Mouse (Mus musculus) MEL-GATA-1-ER (cell line): Measurements from ENCODE around the gene Gm49339.
"Not testable (repeated sequence)": the region's sequence is repeated elsewhere in the genome, so short reads cannot be mapped to it uniquely, and the experiment has no call there.

ENCODE experiments used
- DNase-seq: peaks from one replicate; pipeline ENCODE4 v3.0.0-alpha.2; 2012; ENCODE audit warnings: low read depth; ENCODE audit errors: extremely low read depth

The Gm49339 gene

GRCm38 (mm10) chr10:51480397-51480796, at the start of gene Gm49339, which contains the start of gene Lilr4b:
TSS of gene Gm49339 (plus strand) at chr10:51480612.
TSS of gene Lilr4b (plus strand) at chr10:51480632.
- DNase-seq: not testable (repeated sequence)

DNA sequence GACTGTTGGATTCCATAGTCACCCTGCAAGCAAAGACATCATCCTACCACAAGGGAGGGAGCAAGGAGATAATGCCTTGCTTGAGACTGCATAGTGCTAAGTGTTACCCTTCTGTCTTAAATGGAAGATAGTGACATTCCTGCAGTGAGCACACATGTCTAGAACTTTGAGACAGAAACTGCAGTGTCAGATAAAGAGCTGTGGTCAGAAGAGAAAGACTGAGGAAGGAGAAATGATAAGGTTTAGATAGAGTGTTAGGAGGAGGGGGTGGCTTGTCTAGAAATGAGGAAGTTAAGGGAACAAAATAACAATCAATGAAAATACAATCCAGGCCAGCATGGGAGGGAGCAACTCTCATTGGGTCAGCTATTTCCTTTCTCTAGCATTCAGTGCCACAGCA, 47.5 kb upstream of the Gm49339 start:
- DNase-seq: peak; percentile 91

- no peak for DNase-seq
Measured at GRCm38 (mm10) chr10:51435684-51436083, 44.7 kb upstream of the Gm49339 start.

- DNase-seq: no peak
Measured at GRCm38 (mm10) chr10:51451610-51452009, 28.8 kb upstream of the Gm49339 start.

DNA sequence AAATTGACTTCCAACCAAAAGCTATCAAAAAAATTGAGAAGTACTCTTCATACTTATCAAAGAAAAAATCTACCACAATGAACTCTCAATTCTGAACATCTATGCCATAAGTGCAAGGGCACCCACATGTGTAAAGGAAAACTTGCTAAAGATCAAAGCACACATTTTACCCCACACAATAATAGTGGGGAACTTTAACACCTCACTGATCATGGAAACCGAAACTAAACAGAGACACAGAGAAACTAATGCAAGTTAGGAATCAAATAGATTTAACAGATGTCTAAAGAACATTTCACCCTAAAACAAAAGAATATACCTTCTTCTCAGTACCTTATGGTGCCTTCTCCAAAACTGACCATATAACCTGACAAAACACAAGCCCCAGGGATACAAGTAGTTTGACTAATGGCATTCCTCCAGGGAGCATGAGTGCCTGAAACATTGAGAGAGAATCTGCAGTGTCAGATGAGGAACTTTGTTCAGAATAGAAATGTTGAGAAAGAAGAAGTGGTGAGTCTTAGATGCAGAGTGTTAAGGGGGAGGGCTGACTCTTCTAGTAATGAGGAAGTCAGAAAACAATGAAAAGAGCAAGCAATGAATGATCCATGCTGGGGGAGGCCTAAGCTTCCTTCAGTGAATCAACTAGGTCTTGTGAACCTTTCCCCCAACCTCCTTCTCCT, 26.7 kb upstream of the Gm49339 start:
- DNase-seq: peak; percentile 94

DNA sequence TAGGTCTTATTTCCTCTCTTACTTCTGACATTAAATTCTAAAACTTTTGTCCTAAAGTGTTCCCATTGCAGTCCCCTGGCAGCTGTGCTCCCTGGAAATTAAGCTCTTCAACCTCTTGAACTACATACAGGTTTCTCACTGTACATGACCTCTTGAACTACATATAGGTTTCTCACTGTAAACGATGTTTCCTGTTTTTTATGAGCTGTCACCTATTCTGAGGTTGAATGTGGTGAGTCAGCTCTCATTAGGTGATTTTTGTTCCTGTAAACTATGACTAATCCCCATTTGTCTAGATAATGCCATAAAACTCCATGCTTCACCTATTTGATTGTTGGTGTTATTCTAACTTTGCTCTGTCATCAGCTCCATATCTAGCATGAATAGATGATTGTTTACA, 26.0 kb upstream of the Gm49339 start:
- no peak for DNase-seq

DNA sequence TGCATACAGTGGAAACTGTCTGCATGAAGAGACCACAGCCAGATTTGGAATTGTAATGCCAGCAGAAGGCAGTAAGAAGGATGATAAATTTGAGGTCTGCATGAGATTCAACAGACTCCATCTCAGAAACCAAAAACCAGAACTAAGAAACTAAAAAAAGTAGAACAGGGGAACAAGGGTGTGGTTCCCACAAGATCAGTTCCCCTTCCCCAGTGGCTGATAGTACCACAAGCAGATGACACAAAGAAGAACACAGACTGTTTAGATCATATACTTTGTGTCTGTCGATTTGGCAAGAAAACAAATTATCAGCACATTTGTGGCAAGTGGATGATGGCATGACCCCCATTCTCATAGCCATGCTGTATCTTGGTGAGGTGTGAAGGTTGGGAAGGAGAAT, 24.6 kb upstream of the Gm49339 start:
- DNase-seq: peak; percentile 82

DNA sequence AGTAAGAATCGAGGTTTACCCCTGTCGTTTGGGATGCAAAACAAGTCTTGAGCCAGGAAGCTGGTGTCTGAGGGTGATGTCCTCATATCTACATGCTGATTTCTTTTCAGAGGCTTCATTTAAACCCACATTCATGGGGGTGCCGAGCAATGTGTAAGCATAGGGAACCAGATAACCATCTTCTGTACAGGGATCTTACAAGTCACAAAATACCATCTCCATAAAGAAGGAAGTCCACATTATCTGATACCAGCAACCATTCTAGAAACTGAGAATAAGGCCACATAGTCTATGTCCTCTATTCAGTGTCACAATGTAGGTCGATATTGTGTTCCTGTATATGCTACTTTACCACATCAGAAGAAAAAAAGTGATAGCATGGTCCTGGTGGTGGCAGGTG, 24.0 kb upstream of the Gm49339 start:
- no peak for DNase-seq

DNA sequence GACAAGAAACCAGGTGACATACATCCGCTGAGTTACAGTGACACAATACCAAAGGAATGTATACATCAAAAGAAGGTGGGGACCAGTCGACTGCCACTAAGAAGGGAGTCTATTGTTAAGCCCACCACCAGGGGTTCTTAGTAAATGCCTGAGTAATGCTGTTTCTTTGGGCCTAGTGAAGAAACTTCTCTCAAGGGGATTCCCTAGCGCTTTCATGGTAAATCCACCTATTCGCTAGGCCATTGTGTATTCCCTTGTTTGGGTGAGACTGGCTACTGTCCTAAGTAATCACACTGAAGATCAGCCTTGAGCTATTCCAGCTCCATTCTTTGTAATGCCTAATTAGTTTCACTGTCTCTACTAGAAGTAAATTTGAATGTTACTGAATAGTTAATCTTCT, 16.6 kb upstream of the Gm49339 start:
- DNase-seq: not testable (repeated sequence)

DNA sequence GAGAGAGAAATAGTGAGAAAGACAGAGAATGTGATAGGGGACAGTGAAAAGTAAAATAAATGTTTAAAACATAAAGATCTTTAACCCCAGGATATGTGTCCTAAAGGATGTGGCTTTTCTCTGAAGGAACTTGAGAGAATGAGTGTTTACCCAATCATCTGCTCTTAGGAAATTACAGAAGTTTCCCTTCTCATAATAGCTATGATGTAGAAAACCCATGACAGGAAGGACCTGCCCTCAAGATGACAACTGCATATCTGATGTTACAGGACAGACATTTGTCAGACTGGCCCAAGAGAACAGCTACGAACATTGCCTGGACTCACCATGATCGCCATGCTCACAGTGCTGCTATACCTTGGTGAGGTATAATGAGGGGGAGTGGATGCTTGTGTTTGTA, 10.3 kb downstream of the Gm49339 start, which contains the start of gene Lilrb4a:
Gene Lilrb4a, plus strand, starts transcription at position 266 of the 400 bp plus-strand sequence.
- not testable (repeated sequence) for DNase-seq

- peak; percentile 66 for DNase-seq
Measured at GRCm38 (mm10) chr10:51520021-51520420, 39.6 kb downstream of the Gm49339 start.

GRCm38 (mm10) chr10:51521453-51521852, 41.0 kb downstream of the Gm49339 start:
- DNase-seq: no peak

DNA sequence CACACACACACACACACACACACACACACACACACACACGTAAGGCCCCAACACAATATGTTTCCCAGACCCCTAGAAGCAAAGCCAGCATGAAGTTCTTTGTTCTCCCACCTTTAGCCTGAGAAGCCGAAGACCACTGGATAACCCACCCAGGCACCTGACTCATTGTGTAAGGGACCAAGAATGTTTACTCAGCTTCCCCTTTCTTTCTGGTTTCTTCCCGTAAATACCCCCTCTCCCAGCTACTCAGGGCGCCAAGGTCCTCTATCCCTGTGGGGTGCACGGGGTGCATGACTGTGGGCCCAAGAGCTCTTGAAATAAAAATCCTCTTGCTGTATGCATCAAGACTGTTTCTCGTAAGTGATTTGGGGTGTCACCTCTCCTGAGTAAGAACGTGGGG, 45.7 kb downstream of the Gm49339 start:
- no peak for DNase-seq

DNA sequence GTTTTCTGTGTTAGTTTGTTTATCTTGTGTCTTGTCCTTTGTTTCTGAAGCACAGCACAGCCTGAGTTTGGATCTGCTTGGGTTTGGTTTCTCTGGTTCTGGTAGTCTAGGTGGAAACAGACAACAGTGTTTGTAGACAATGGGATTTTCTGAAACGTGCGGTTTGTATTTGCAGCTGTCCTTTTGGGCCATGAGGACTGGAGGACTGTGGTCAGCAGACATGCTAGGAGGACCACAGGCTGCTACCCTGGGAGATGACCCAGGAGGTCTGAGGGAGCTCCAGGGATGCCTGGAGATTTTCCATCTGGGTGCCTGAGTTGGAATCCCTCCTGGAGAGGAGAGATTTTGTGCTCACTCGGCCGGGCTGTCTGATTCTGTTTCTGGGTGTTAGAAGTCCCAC, 46.2 kb downstream of the Gm49339 start:
- DNase-seq: no peak

DNA sequence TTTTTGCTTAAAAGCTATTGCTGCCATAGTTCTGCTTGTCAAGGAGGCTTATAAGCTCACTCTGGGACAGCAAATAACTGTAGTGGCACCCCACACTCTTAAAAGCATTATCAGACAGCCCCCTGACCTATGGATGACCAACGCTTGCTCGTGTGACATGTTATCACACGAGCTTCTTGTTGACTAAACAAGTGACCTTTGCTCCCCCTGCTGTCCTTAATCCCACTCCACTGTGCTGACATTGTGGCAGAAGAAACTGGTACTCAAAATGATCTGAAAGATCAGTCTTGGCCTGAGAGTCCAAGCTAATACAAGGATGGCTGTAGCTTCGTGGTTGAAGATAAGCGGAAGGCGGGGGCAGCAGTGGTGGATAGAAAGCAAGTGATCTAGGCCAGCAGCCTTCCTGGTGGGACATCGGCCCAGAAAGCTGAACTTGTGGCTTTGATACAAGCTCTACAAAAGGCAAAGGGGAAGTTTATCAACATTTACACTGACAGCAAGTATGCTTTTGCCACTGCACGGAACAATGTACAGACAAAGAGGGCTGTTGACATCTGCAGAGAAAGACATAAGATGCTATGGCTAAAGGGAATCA, 48.5 kb downstream of the Gm49339 start:
- DNase-seq: peak; percentile 89

GRCm38 (mm10) chr10:51529497-51529896, 49.1 kb downstream of the Gm49339 start:
- no peak for DNase-seq

- no peak for DNase-seq
Measured at GRCm38 (mm10) chr10:51530813-51531212, 50.4 kb downstream of the Gm49339 start.
